Mouse (Mus musculus) adrenal gland (tissue): ENCODE measurements around the gene Txk.

ENCODE experiments used
- intact Hi-C: fragments of 180-260 bp; cut with DNase I; formaldehyde crosslinking; loops from one replicate; pipeline ENCODE4 v1.15.1; 2025

The Txk gene

DNA sequence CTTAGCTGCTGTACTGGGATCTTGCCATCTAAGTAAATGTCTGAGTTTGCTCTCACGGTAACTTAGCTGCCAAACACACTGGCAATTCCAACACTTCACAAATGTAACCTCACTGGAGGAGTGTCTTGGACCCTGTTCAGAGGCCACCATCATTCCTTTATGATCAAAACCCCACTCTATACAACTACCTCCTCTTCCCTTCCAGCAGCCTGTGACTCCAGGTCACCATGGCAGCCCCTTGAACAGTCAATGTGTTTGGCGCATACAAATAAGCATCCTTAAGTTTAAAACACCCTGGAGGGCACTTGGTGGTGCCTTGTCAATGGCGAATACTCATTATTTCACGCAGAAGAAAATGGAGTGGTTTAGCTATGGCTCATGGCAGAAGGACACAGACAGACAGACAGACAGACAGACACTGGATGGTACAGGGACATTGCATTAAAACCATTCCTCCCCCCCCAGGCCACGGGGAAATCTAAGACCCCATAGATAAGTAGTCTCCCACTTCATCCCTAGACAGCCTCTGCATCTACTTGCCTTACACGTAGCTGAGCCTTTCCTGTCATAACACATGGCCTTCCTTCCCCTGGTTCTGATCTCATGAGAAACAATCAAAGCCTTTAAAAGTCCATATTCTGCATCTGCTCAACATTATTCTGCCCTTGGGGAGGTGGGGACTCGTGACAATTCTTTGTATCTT lies 1.4 kb downstream of the Txk start:
- intact Hi-C loops: no loop called here

DNA sequence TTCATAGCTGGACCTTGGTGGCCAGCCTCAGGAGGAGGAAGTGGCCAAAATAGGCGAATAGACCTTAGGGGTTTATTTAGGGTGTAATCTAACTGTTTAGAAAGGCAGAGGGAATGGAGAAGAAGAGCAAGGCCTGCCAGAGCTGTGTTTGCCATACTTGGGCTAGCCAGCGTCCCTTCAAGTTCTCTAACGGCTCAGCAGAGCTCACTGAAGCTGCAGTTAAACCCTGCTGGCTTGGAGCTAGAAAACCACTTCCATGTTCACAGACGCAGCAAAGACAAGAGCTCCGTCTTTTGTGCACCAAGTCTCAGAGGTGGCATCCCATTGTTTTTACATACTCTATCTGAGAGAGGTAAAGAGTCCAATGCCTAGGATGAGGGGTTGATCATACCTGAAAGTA lies 2.4 kb downstream of the Txk start:
- intact Hi-C loops: no loop called here

DNA sequence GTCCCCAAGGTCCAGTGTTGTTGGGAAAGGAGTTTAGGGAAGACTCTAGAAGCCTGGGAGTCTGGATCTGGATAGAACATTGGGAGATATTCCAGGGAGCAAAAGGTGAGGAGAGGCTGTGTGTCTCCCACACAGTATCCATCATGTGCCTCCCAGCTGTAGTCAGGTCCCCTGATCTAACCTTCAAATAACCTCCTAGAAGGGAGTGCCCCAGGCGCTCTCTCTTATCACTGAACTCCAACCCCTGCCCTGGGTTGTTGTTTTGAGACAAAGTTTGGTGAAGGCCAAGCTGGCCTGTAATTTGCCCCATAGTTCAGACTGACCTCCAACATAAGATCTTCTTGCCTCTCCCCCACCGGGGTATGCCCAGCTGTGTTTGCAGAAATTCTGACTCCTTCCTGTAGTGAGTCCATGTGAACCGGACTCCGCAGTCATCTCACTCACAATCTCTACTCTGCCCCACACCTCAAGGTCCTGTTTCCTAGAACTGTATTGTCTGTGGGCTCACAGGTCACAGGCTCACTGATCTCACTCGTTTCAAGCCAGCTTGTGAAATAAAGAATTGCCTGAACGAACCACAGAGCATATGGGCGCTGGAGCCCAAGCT lies 3.8 kb downstream of the Txk start:
- intact Hi-C loops: no loop called here

DNA sequence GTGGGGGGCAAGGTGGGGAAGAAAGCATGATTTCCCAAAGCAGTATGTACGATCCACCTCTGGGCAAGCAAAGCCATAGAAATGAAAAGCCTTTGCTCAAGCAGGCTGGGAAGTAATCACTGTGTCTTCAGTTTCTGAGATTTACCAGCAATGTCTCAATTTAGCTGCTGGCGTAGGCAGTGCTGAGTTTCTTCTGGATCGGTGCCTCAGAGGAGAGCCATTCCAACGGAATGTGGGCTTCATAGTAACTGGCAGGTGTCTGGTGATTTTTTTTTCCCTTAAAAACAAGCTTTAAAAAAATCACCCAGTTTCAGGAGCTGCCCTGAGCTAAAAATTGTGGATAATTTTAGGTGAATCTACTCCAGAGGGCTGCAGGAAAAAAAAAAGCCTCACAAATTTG lies 5.2 kb downstream of the Txk start:
- intact Hi-C loops: no loop called here

DNA sequence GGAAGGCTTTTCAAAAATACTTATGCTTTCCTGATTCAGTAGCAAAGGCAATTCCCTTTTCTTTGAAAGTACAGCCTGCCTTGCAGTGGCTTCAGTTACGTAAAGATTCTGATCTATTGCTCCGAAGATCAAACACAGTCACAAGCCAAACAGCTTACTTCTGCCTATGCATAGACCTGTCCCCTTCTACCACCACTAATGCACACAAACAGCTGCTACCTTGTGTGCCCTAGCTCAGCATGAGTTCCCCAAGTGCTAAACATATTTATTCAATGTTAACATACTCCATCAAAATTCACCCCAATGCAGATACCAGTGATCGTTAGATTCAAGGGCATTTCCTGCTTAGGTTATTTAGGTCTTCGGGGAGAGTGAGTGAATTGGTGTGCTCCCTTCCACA lies 6.1 kb downstream of the Txk start:
- intact Hi-C loops: no loop called here

DNA sequence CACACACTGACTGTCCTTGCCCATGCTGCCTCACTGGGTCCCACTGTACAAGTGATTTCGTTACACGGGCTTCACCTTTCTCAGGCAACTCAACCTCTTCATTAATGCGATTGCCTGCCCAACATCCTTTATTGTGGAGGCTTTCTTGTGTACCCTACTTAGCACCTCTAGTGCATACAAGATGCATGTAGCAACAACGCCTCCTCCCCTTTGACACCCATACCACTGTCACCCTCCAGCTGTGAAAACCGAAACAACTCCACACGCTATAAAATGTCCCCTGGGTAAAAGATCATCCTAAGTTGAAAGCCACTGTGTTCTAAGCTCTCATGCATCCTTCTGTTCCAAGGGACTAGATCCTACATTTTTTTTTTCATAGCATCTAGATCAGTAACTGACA lies 9.5 kb downstream of the Txk start:
- intact Hi-C loops: no loop called here

DNA sequence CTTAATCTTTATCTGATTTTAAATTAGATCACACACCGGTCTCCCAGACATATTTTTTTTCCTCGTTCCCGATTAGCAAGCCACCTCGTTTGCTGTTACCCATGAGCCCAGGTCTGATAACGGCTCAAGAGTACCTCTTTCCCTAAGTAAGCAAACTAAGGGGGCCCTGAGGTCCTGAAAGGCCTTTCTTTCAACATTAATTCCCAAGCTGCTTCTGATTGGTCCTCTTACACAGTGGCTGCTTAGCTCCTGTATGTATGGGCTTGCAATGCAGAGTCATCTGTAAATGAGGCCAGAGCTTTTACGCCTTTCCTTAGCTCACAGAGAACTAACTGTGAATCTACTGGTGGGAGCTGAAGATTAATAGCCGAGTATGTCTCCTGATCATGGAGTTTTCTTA lies 15.7 kb downstream of the Txk start:
- intact Hi-C loops: no loop called here

DNA sequence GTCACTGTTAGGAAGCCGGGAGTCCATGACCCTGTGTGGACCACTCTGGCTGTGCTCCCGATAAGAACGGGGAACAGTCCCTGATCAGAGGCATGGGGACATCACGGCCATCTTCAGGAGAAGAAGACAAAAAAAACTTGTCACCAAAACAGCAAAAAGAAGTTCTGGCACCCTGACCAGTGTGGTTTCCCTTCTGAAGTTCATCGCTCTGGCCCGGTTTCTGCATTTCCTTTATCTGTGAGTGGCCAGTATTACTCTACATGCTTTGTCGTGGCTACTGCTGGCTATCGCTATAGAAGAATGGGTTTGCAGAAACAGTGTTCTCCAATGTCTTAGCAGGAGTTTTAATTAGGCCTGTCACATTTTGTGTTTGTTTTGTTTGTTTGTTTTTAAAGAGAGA lies 16.1 kb downstream of the Txk start:
- intact Hi-C loops: no loop called here

DNA sequence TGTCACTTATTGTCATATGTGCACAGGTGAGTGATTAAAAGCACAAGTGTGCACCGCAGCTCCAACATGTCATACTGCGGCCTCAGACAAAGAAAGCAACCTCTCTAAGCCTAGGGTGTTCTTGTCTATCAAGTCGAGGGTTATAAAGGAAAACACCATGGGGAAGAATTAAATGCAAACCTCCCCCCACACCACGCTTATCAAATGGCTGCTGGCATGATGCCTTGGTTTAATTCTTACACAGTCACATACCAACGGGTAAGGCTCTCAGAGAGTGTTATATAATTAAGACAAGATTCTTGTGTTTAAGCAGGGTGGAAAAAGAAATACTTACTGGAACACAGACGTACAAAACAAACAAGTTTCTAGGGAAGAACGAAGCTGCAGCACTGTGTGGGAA lies 16.8 kb downstream of the Txk start:
- intact Hi-C loops: no loop called here

DNA sequence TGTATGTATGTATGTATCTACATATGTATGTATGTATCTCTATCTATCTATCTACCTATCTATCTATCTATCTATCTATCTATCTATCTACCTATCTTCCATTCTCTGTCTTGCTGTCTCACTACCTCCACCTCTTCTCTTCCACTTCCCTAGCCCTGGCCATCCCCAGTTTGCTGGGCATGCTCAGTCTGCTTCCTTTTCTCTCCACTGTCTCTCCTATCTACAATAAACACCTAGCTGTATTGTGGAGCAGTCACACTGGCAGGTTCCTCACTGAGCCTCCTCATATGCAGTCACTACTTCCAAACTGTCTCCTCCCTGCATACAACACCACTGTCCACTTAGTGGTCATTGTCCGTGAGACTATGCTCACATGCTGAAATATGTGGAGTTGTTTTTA lies 19.7 kb downstream of the Txk start:
- intact Hi-C loops: no loop called here

DNA sequence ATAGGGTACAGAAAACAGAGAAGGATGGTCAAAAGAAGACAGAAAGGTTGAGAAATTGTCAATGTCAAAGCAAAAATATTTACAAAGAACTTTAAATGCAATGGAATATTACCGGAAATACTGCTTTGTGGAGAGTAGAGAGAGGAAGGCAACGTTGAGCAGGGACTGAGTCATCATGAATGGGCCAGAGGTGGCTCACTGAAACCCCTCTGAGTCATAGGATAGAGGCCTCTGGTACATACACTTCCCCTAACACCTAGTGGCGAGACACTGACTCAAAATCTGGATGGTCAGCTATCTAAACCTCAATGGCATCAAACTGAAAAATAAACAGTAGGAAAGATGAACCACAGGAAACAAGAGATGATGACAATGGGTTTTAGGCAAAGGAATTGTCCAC lies 27.2 kb downstream of the Txk start:
- intact Hi-C loops: no loop called here

DNA sequence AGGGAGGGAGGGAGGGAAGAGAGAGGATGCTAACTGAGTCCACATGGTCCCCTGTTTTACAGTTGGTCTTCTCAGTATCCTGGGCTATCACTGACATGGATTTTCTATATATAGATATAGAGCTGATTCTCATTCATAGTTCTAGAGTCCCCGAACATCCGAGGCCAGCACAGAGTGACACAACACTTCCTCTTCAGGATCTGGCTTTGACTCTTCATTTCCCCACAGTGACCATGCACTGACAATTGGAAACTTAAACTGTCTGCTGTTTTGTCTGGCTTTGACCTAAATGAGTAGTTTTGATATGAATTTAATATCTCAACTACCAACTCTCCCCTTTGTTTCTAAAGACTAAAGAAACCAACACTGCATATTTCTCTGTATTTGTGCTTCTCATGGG lies 29.1 kb downstream of the Txk start:
- intact Hi-C loops: no loop called here

DNA sequence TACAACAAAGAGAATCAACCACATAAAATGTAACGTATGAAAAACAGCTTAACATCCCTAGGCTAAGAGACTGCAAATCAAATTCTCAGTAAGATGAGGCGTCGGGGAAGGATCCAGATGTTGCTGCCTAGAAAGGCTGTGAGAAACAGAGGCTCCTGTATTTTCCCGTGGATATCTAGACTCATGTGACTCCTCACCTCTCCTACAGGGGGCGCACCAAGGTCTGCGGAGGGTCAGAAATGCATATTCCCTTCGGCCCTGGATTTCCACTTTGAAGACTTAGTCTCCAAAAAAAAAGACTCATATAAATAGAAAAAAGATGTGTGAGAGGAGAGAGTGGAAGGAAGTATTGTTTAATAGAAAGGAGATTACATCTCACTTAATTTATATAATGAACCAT lies 32.0 kb downstream of the Txk start:
- intact Hi-C loops: no loop called here

DNA sequence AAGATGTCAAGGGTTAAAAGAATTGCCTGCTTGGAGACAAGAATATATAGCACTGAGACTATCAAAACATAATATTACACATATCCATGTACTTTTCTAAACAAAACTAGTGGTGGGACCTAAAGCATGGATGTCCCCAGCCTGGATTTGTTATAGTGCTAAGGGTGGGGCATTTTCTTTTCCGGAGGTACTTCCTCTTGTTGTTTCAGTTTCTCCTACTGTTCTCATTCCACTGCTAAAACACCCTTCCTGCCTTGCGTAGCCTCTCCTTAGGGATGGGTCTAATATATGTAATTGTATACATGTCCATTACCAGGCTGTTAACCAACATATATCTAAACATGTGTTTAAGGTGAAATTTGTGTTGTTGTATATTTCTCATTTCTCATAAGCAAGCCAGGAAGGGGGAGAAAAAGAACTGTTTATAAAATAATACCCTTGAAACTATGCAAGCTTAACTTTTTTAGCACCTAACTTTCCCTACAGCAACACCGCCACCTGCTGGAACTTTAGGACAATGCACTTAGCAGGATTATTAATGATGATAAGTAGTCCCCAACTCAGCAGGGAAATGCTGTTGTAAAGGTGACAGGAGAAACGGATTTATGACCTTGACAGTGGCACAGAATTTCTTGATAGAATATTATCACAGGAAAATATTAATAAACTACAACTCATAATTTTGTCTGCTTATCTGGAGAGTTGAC lies 41.9 kb downstream of the Txk start:
- intact Hi-C loops: loop anchor here (2.0 to 5.0 kb wide), 2 partner anchors 43 to 360 kb away; no protein-coding TSS in a partner anchor

DNA sequence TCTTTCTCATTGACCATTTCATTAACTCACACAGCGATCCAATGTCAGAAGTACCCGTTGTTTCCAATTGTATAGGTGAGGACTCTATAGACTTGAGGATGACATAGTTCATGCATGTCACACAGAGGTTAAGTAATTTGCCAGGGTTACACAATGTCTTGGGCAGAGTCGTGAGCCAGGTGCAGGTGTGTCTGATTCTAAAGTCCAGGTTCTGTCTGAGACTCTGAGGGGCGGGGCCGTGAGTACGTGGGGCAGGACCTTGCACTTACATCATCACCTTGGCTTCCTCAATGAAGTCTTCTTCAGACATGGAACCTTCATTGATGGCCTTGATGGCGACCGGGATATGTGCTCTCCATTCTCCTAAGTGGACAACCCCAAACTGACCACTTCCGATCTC lies 42.6 kb downstream of the Txk start:
- intact Hi-C loops: loop anchor here (2.0 to 5.0 kb wide), 2 partner anchors 43 to 359 kb away; no protein-coding TSS in a partner anchor

DNA sequence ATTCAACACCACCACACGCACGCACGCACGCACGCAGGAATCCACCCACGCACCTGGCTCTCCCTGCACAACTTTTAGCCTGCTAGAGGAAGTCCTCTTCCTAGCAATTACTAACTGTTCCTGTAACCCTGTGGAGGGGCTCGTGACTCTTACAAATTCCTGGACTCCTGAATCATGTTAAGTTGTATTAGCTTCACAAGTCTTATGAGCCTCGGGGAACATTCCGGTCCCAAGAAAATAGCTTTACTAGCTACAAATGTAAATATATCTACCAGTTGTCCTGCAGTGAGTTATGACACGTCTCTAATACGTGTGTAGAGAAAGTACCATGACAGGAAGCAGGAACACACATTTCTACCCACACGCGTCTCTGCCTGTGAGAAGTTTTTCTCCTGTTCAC lies 43.1 kb downstream of the Txk start:
- intact Hi-C loops: no loop called here

DNA sequence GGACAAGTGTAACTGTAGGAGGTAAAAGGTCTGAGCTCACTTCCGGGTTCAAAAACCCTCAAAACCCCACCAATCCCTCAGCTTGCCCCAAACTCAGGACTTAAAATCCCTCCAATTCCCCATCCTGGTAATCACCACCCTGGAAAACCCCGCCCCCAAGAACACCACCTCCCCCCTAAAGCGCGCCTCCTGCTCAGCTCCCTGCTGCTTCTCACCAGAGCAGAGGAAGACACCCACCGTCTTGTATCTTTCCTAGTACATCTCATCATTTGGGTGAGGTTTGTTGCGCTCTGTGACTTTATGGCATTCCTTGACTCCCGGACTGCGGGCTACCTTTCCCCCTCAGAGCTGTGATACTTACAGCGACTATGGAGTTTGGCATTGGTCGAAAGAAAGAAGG lies 45.9 kb downstream of the Txk start:
- intact Hi-C loops: no loop called here

DNA sequence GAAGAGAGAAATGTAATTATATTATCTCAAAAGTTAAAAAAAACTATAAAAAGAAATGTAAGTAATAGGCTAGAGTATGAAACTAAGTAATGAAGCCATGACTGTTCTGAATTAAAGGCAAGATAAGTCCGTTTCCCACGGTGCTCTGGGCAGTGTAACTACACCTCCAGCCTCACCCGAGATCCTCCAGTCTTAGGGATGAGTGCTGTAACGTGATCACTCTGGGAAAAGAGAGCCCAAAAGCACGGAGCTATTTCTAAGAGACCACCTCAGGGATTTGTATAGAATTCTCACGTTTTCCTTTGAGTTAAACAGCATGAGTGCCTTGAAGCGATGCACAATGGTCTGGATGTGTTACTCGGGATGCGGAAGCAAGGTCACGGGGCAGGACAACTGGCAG lies 46.5 kb downstream of the Txk start:
- intact Hi-C loops: no loop called here

DNA sequence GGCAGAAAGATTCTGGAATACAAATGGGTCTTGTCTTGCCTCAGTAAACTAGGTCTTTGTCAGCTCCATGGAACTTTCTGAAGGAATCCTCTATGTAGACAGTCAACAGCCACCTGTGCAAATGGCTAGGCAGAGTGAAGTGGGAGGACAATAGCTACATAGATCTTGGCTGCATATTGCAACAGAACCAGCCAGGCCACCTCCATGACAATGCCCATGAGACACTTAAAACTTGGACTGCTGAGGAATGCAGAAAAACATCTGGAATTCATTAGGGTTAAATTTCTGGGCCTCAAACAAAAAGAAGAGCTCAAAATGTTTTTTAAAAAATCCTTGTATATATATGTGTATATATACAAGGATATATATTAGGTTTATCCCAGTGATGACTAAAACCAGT lies 50.4 kb downstream of the Txk start:
- intact Hi-C loops: no loop called here

DNA sequence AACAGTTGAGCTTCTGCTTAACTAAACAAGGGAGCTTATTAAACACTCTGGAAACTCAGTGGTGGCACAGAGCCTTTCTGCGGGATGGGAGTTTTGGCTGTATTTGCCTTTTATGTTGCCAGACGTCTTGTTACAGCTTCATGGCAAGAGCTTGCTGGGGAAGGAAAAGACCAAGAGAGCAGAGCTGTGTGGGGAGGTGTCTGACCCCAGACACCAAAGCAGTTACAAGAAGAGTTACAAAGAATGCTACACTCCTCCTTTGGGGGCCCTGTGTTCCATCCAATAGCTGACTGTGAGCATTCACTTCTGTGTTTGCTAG lies 53.1 kb downstream of the Txk start:
- intact Hi-C loops: no loop called here

DNA sequence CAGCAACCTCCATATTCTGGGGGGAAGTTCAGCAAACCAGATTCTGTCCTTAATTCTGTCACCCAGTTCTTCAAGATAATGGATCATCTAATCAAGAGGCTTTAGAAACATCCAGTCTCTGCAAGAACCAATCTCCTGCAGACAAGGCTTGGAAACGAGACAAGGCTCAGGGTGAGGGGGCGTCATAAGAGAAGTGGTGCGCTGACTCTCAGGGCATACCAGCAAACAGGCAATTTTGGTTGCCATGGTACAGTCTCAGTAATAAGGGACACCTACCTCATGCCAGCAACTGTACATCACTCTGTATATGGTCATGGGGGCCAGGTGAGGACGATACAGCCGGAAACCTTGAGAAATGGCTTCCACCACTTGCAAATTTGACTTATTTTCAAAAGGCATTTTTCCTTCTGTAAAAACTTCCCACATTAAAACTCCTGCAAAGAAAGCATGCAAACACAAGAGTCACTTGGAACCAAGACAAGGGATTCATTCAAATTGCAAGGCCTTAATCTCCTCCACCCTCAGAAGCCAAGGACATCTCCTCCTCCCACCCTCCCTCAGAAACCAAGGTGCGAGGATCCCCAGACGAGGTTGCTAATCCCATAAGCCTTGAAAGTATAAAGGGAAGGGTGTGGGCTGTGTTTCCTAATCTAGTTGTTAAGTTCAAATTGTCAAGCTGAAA lies 53.6 kb downstream of the Txk start:
- intact Hi-C loops: no loop called here

DNA sequence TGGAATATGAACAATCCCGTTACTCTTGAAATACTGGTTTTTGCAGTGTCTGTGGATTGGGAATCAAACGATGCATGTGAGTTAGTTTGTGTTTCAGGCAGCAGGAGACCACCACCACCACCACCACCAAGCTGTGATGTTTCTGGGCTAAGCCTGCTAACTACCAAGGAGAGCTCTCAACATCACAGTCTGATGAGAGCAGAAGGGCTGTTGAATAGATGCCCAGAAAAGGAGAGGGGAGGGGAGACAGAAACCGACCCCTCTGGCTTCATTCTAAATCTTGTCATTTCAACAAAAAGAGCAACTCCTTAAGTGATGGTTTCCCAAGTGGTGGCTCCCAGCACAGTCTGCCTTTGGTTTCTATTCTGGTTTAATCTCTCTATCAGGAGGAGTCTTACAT lies 54.2 kb downstream of the Txk start:
- intact Hi-C loops: no loop called here
